Mouse (Mus musculus): ENCODE data around the gene Nova1. TPM values are rescaled to one million over a fixed set of nuclear protein-coding genes. Genes with fewer than 3 reads are reported as not detected.
A peak's percentile ranks its signal among the peaks of the same experiment; 100 is the strongest.

Gene Nova1
- 0.53 and 0.87 TPM in 2 replicates for polyA plus RNA-seq (2015; fragmentation: Nextera tagmentation; extraction: Ambion mirVana)

- Histone ChIP-seq H3K4me2 (ENCODE audit: low read depth, low read length) (peak within 1 kb of the TSS; percentile 77), H3K9me3 (replicated peaks; ENCODE audit: control insufficient read depth, low read length) (no peaks in the 10 kb centered on the region), H3K4me1 (ENCODE audit: control insufficient read depth, insufficient read depth, low read length) (0 out of 2 replicates have a peak, but pooled peaks cover 2% of the 10 kb centered on the region), H3K27me3 (ENCODE audit: control insufficient read depth, insufficient read depth, low read length) (0 out of 2 replicates have a peak, but pooled peaks cover 2% of the 10 kb centered on the region), H3K4me3 (ENCODE audit: low read length) (peak within 1 kb of the TSS; percentile 90), H3K36me3 (ENCODE audit: control insufficient read depth, insufficient read depth) (no peaks in the 10 kb centered on the region), H3K27ac (ENCODE audit: low read length) (peak within 1 kb of the TSS; percentile 67), H3K9ac (ENCODE audit: low read length) (peak within 1 kb of the TSS; percentile 76)
- peak; percentile 70 for ATAC-seq (replicated peaks; ENCODE audit: extremely low read depth, insufficient read depth, low FRiP score)
- WGBS: 0% methylated on average over 23 of the region's 68 CpGs
These were observed at the start of gene Nova1 for GRCm38 (mm10) chr12:46818856-46819347. Gene Nova1 (minus strand): TSS chr12:46818929.

DNA sequence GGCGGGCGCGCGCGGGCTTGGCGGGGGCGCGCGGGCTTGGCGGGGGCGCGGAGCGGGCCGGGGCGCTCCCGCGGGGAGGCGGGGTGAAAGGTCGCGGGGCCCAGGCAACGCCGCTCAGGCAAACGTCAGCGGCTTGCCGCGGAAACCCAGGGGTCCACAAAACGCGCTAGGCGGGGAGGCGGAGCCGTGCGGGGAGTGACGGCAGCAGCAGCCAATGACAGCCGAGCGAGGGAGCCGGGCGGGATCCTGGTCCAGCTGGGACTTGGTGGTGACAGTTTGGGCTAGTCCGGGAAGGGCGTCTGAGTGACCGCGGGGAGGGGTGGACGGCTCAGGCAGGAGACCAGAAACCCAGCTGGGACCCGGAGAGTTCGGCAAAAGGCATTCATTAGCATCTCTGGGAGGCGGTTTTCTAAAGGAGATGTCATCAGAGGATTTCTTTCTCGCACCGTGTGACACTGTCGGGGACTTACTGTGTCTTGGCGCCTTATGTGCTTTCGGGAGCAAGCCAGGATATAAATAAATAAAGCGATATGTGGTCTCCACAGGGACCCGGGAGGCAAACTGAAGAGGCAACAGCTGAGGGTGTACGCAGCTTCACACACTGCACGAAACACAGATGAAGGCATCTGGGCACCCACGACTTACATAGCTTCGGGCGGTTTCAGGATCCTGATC, 756 bp upstream of the Nova1 start:
- Histone ChIP-seq H3K27ac (ENCODE audit: low read length) (peak overlapping the region; percentile 67), H3K27me3 (ENCODE audit: control insufficient read depth, insufficient read depth, low read length) (0 out of 2 replicates have a peak, but pooled peaks cover 2% of the 10 kb centered on the region), H3K36me3 (ENCODE audit: control insufficient read depth, insufficient read depth) (no peaks in the 10 kb centered on the region), H3K4me1 (ENCODE audit: control insufficient read depth, insufficient read depth, low read length) (0 out of 2 replicates have a peak, but pooled peaks cover 2% of the 10 kb centered on the region), H3K9ac (ENCODE audit: low read length) (peak overlapping the region; percentile 76), H3K4me2 (ENCODE audit: low read depth, low read length) (peak overlapping the region; percentile 77), H3K9me3 (replicated peaks; ENCODE audit: control insufficient read depth, low read length) (no peaks in the 10 kb centered on the region), H3K4me3 (ENCODE audit: low read length) (peak overlapping the region; percentile 90)
- WGBS: 1% methylated on average over 47 of the region's 57 CpGs
- peak; percentile 95 for ATAC-seq (replicated peaks; ENCODE audit: extremely low read depth, insufficient read depth, low FRiP score)

GRCm38 (mm10) chr12:46818021-46818855, 491 bp downstream of the Nova1 start:
- peak overlapping the region; percentile 76 for H3K9ac ChIP-seq (ENCODE audit: low read length)
- H3K36me3 ChIP-seq (ENCODE audit: control insufficient read depth, insufficient read depth): no peaks in the 10 kb centered on the region
- peak overlapping the region; percentile 90 for H3K4me3 ChIP-seq (ENCODE audit: low read length)
- 0 out of 2 replicates have a peak, but pooled peaks cover 2% of the 10 kb centered on the region for H3K27me3 ChIP-seq (ENCODE audit: control insufficient read depth, insufficient read depth, low read length)
- under 1% methylated on average over 59 of the region's 61 CpGs for whole genome bisulfite sequencing
- 0 out of 2 replicates have a peak, but pooled peaks cover 2% of the 10 kb centered on the region for H3K4me1 ChIP-seq (ENCODE audit: control insufficient read depth, insufficient read depth, low read length)
- peak overlapping the region; percentile 77 for H3K4me2 ChIP-seq (ENCODE audit: low read depth, low read length)
- no peak for ATAC-seq (replicated peaks; ENCODE audit: extremely low read depth, insufficient read depth, low FRiP score)
- H3K9me3 ChIP-seq (replicated peaks; ENCODE audit: control insufficient read depth, low read length): no peaks in the 10 kb centered on the region
- no peak overlapping the region for H3K27ac ChIP-seq (ENCODE audit: low read length)

DNA sequence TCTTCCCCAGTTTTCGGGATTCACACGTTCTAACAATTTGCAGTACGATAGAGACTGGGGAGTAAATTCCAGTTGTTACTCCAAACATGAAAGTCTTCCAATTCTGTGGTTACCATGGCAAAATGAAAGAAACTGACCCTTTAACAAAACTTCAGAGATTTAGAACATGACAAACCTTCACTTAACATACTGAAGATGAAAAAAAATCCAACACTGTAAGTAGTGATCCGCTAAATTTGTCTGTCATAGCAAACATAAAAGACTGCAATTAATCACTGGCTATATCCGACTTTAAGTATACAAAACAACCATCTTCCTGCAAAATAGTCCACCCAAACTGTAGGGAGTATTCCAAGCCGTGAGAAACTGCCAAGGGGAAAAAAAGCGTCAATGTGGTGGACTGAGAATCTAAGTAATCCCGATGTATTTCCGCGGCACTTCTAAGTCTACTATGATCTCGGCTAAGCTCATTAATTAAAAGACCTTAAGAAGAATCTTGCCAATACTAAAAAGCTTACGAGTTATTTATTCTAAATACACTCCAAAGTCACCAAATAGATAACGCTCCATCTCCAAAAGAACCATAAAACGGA, 1.4 kb downstream of the Nova1 start:
- Histone ChIP-seq H3K36me3 (ENCODE audit: control insufficient read depth, insufficient read depth) (no peaks in the 10 kb centered on the region), H3K4me3 (ENCODE audit: low read length) (peak overlapping the region; percentile 90), H3K4me1 (ENCODE audit: control insufficient read depth, insufficient read depth, low read length) (0 out of 2 replicates have a peak, but pooled peaks cover 2% of the 10 kb centered on the region), H3K9ac (ENCODE audit: low read length) (no peak overlapping the region), H3K27me3 (ENCODE audit: control insufficient read depth, insufficient read depth, low read length) (0 out of 2 replicates have a peak, but pooled peaks cover 2% of the 10 kb centered on the region), H3K9me3 (replicated peaks; ENCODE audit: control insufficient read depth, low read length) (no peaks in the 10 kb centered on the region), H3K27ac (ENCODE audit: low read length) (no peak overlapping the region), H3K4me2 (ENCODE audit: low read depth, low read length) (peak overlapping the region; percentile 77)
- ATAC-seq (replicated peaks; ENCODE audit: extremely low read depth, insufficient read depth, low FRiP score): no peak
- WGBS: 32% methylated on average over 14 of the region's 14 CpGs

DNA sequence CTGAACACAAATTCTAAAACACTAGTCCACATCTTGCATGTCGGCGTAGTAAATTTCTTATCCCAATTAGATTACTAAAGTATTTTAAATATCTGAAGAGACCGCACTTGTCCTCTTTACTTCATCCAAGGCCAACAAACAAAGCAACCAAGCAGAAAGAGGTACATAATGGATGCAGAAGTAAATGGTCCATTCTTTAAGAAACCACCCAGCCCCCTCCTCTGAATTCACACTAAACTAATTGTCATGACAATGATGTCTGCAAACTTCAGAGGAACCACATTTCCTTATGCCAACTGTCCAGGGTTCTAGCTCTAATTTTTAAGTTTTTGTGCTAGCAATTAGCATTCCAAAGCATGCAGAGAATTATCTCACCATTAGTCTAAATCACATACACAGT, 2.4 kb downstream of the Nova1 start:
- WGBS: 91% methylated on average over 3 of the region's 3 CpGs

DNA sequence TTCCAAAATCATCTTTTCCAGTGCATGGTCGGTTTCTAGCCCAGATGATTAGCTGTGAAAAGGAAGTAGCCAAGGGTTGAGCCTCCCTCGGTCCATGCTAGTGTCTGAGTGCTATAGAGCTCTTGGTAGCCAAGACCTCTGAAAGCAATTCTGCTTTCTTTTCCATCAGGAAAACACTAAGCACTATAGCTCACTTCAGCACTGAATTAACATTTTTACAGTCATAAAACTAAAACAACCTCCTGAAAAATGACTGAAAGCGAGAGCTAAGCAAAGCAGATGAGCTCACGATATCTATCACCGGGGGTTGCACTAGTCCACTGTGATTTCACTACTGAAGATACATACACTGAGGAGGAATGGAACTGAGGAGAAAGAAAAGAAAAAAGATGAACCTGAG, 3.0 kb downstream of the Nova1 start:
- Histone ChIP-seq H3K9ac (ENCODE audit: low read length) (no peak overlapping the region), H3K9me3 (replicated peaks; ENCODE audit: control insufficient read depth, low read length) (no peaks in the 10 kb centered on the region), H3K4me2 (ENCODE audit: low read depth, low read length) (no peak overlapping the region), H3K4me3 (ENCODE audit: low read length) (no peak overlapping the region), H3K27ac (ENCODE audit: low read length) (no peak overlapping the region), H3K36me3 (ENCODE audit: control insufficient read depth, insufficient read depth) (no peaks in the 10 kb centered on the region), H3K27me3 (ENCODE audit: control insufficient read depth, insufficient read depth, low read length) (0 out of 2 replicates have a peak, but pooled peaks cover 2% of the 10 kb centered on the region), H3K4me1 (ENCODE audit: control insufficient read depth, insufficient read depth, low read length) (0 out of 2 replicates have a peak, but pooled peaks cover 2% of the 10 kb centered on the region)
- no peak for ATAC-seq (replicated peaks; ENCODE audit: extremely low read depth, insufficient read depth, low FRiP score)
- 81% methylated on average over 5 of the region's 5 CpGs for WGBS

More for the DNA sequence above, 2.4 kb downstream of the Nova1 start:
- no peaks in the 10 kb centered on the region for H3K9me3 ChIP-seq (replicated peaks; ENCODE audit: control insufficient read depth, low read length)
- H3K36me3 ChIP-seq (ENCODE audit: control insufficient read depth, insufficient read depth): no peaks in the 10 kb centered on the region
- no peak for ATAC-seq (replicated peaks; ENCODE audit: extremely low read depth, insufficient read depth, low FRiP score)
- no peak overlapping the region for H3K4me3 ChIP-seq (ENCODE audit: low read length)
- H3K27ac ChIP-seq (ENCODE audit: low read length): no peak overlapping the region
- no peak overlapping the region for H3K9ac ChIP-seq (ENCODE audit: low read length)
- H3K4me1 ChIP-seq (ENCODE audit: control insufficient read depth, insufficient read depth, low read length): 0 out of 2 replicates have a peak, but pooled peaks cover 2% of the 10 kb centered on the region
- no peak overlapping the region for H3K4me2 ChIP-seq (ENCODE audit: low read depth, low read length)
- H3K27me3 ChIP-seq (ENCODE audit: control insufficient read depth, insufficient read depth, low read length): 0 out of 2 replicates have a peak, but pooled peaks cover 2% of the 10 kb centered on the region

DNA sequence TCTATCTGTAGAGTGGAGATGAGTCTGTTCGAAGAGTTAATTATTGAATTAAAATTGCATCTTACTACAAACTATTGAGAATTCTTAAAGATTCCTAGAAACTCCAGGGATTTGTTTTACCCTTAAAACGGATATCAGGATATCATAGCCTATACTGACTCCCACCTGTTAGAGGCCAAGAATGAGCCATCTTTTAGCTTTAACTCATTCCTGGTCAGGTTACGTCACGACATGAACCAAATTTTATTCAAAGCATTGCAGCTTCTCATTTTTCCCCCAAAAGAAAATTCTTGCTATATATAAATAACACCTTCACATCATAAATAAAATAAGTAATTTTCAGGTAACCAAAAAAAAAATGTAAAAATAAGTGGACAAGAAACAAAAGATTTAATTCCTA, 3.9 kb downstream of the Nova1 start:
- WGBS: 85% methylated on average over 4 of the region's 4 CpGs
- ATAC-seq (replicated peaks; ENCODE audit: extremely low read depth, insufficient read depth, low FRiP score): no peak

DNA sequence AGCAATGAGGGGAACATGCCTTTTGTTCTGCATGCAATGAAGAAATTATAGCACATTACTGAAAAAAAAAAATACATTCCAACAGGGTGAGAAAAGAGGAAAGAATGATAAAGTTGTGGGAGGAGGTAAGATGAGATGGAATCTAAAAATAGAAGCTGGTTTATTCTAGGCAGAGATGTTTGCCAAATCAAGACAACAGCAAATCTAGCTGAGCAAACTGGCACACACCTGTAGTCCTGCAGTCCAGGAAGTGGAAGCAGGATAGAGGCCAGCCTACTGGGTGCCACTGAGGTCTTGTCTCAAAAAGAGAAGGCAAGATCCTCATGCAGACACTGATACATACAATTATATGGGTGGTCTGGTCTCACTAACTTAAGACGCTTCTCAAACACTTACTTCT, 17.4 kb downstream of the Nova1 start:
- Histone ChIP-seq H3K9ac (ENCODE audit: low read length) (no peak overlapping the region), H3K27ac (ENCODE audit: low read length) (no peak overlapping the region), H3K4me1 (ENCODE audit: control insufficient read depth, insufficient read depth, low read length) (0 out of 2 replicates have a peak, but pooled peaks cover 2% of the 10 kb centered on the region), H3K9me3 (replicated peaks; ENCODE audit: control insufficient read depth, low read length) (no peaks in the 10 kb centered on the region), H3K36me3 (ENCODE audit: control insufficient read depth, insufficient read depth) (no peaks in the 10 kb centered on the region), H3K4me2 (ENCODE audit: low read depth, low read length) (no peak overlapping the region), H3K27me3 (ENCODE audit: control insufficient read depth, insufficient read depth, low read length) (no peaks in the 10 kb centered on the region), H3K4me3 (ENCODE audit: low read length) (no peak overlapping the region)
- 90% methylated on average over 1 of the region's 1 CpGs for WGBS
- no peak for ATAC-seq (replicated peaks; ENCODE audit: extremely low read depth, insufficient read depth, low FRiP score)

More for the DNA sequence above, 3.9 kb downstream of the Nova1 start:
- Histone ChIP-seq H3K36me3 (ENCODE audit: control insufficient read depth, insufficient read depth) (no peaks in the 10 kb centered on the region), H3K4me3 (ENCODE audit: low read length) (no peak overlapping the region), H3K27ac (ENCODE audit: low read length) (no peak overlapping the region), H3K4me2 (ENCODE audit: low read depth, low read length) (no peak overlapping the region), H3K9me3 (replicated peaks; ENCODE audit: control insufficient read depth, low read length) (no peaks in the 10 kb centered on the region), H3K4me1 (ENCODE audit: control insufficient read depth, insufficient read depth, low read length) (0 out of 2 replicates have a peak, but pooled peaks cover 2% of the 10 kb centered on the region), H3K27me3 (ENCODE audit: control insufficient read depth, insufficient read depth, low read length) (0 out of 2 replicates have a peak, but pooled peaks cover 2% of the 10 kb centered on the region), H3K9ac (ENCODE audit: low read length) (no peak overlapping the region)

All from heart, embryonic 16.5 days (tissue).